Mouse (Mus musculus): ENCODE data around the gene Slc11a1. TPM values are rescaled to one million over a fixed set of nuclear protein-coding genes. Genes with fewer than 3 reads are reported as not detected.

Slc11a1 gene
- polyA plus RNA-seq, 1 experiment = 169 TPM

DNA sequence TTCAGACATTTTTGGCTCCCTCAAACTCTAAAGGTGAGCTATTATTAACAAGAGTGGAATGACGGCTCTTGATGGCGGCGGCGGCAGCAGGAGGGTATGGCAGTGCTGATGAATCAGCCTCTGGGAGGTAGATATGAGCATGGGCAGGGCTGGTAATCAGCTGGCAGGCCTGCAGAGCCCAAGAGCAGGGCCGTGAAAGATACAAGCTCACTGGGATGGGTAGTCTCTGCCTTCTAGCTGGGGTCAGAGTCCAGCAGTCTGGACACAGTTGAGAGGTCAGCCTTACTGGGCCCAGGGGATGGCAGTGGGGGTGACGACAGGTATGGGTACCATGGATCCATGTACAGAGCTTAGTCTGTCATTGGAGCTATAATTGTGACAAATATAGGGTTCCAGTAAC is 58.2 kb downstream of the Slc11a1 start:
- Histone ChIP-seq H3K4me3 (ENCODE audit: extremely low read depth, insufficient read depth, insufficient read length) (no peak overlapping the region), H3K4me1 (ENCODE audit: control insufficient read depth, insufficient read depth, insufficient read length) (no peaks in the 10 kb centered on the region; the same call in 1 of the 2 replicates), H3K27ac (ENCODE audit: insufficient read depth, low read length) (no peak overlapping the region), H3K36me3 (ENCODE audit: control insufficient read depth, insufficient read depth, low read length) (peaks cover 2% of the 10 kb centered on the region; the same call in 1 of the 2 replicates), H3K27me3 (ENCODE audit: control insufficient read depth, insufficient read depth, low read length) (no peaks in the 10 kb centered on the region)
- TF ChIP-seq POLR2A (IDR thresholded peaks at IDR 0.05; ENCODE audit: low read depth, low read length) (no peak), CTCF (IDR thresholded peaks at IDR 0.05; ENCODE audit: extremely low read depth, insufficient read depth, insufficient read length, insufficient replicate concordance) (no peak)
- WGBS = 93% methylated on average over 6 of the region's 6 CpGs
- DNase-seq (ENCODE audit: low read depth in 1 of 2, low spot score in 2 of 2) = no peak

DNA sequence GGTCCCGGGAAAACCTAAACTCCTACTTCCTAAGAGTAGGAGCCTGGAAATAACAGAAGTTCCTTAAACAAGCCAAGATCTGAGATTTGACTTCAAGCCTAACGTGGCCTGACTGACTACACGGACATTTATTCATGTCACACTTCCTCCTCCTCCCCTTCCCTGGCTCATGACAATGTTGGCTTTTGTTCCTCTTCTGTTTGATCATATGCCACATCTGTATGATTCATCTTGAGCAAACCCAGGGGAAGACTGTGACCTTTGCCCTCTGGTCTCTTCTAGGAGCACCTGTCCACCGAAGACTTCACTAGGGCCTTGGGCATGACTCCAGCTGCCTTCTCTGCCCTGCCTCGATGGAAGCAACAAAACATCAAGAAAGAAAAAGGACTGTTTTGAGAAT is 59.6 kb downstream of the Slc11a1 start:
- WGBS = 61% methylated on average over 5 of the region's 5 CpGs
- no peaks in the 10 kb centered on the region for H3K27me3 ChIP-seq (ENCODE audit: control insufficient read depth, insufficient read depth, low read length)
- peaks cover 6% of the 10 kb centered on the region for H3K36me3 ChIP-seq (ENCODE audit: control insufficient read depth, insufficient read depth, low read length)
- H3K4me3 ChIP-seq (ENCODE audit: extremely low read depth, insufficient read depth, insufficient read length) = no peak overlapping the region
- no peak for DNase-seq (ENCODE audit: low read depth in 1 of 2, low spot score in 2 of 2)
- H3K27ac ChIP-seq (ENCODE audit: insufficient read depth, low read length) = no peak overlapping the region
- H3K4me1 ChIP-seq (ENCODE audit: control insufficient read depth, insufficient read depth, insufficient read length) = no peaks in the 10 kb centered on the region; the same call in 1 of the 2 replicates
- no peak for TF ChIP-seq POLR2A (IDR thresholded peaks at IDR 0.05; ENCODE audit: low read depth, low read length)
- TF ChIP-seq CTCF (IDR thresholded peaks at IDR 0.05; ENCODE audit: extremely low read depth, insufficient read depth, insufficient read length, insufficient replicate concordance) = no peak

GRCm38 (mm10) chr1:74435563-74435962 is 60.6 kb downstream of the Slc11a1 start:
- TF ChIP-seq POLR2A (IDR thresholded peaks at IDR 0.05; ENCODE audit: low read depth, low read length) = no peak
- no peak for TF ChIP-seq CTCF (IDR thresholded peaks at IDR 0.05; ENCODE audit: extremely low read depth, insufficient read depth, insufficient read length, insufficient replicate concordance)
- H3K4me1 ChIP-seq (ENCODE audit: control insufficient read depth, insufficient read depth, insufficient read length) = no peaks in the 10 kb centered on the region; the same call in 1 of the 2 replicates
- no peaks in the 10 kb centered on the region for H3K27me3 ChIP-seq (ENCODE audit: control insufficient read depth, insufficient read depth, low read length)
- H3K36me3 ChIP-seq (ENCODE audit: control insufficient read depth, insufficient read depth, low read length) = peaks cover 10% of the 10 kb centered on the region
- 28% methylated on average over 6 of the region's 6 CpGs for WGBS
- peak in 1 of 2 experiments; percentile 25 for DNase-seq (ENCODE audit: low read depth in 1 of 2, low spot score in 2 of 2)
- no peak overlapping the region for H3K27ac ChIP-seq (ENCODE audit: insufficient read depth, low read length)
- H3K4me3 ChIP-seq (ENCODE audit: extremely low read depth, insufficient read depth, insufficient read length) = no peak overlapping the region

Other genes starting within 250 kb of the Slc11a1 start
- 0.41 and 0.67 TPM in 2 replicates for gene Rufy4, start 249.7 kb upstream of the Slc11a1 start, polyA plus RNA-seq (2012; rRNA removed)
- 11.2 and 11.4 TPM in 2 replicates for gene Cxcr2, start 221.2 kb upstream of the Slc11a1 start, polyA plus RNA-seq (2012; rRNA removed)
- gene Cxcr1, start 180.6 kb upstream of the Slc11a1 start, polyA plus RNA-seq (2012; rRNA removed) = 0.18 and 0.27 TPM in 2 replicates
- 186 and 302 TPM in 2 replicates for gene Arpc2, start 139.1 kb upstream of the Slc11a1 start, polyA plus RNA-seq (2012; rRNA removed)
- 0.08 and 0.14 TPM in 2 replicates for gene Gpbar1, start 96.6 kb upstream of the Slc11a1 start, polyA plus RNA-seq (2012; rRNA removed)
- 102 and 119 TPM in 2 replicates for gene Aamp, start 90.5 kb upstream of the Slc11a1 start, polyA plus RNA-seq (2012; rRNA removed)
- gene Pnkd, start 90.3 kb upstream of the Slc11a1 start, polyA plus RNA-seq (2012; rRNA removed) = 27.5 and 33.8 TPM in 2 replicates
- gene Tmbim1, start 69.6 kb upstream of the Slc11a1 start, polyA plus RNA-seq (2012; rRNA removed) = 60.8 and 66.5 TPM in 2 replicates
- gene Catip, start 13.1 kb upstream of the Slc11a1 start, polyA plus RNA-seq (2012; rRNA removed) = 0.31 and 0.51 TPM in 2 replicates
- gene Ctdsp1, start 16.3 kb downstream of the Slc11a1 start, polyA plus RNA-seq (2012; rRNA removed) = 96.1 and 114 TPM in 2 replicates
- gene Vil1, start 34.2 kb downstream of the Slc11a1 start, polyA plus RNA-seq (2012; rRNA removed) = not detected in 2 replicates
- gene Cnot9, start 130.9 kb downstream of the Slc11a1 start, polyA plus RNA-seq (2012; rRNA removed) = 12.6 and 14.8 TPM in 2 replicates
- not detected in 2 replicates for gene Plcd4, start 167.7 kb downstream of the Slc11a1 start, polyA plus RNA-seq (2012; rRNA removed)
- gene Usp37, start 169.1 kb downstream of the Slc11a1 start, polyA plus RNA-seq (2012; rRNA removed) = 2.5 and 2.7 TPM in 2 replicates
- 13.5 and 14.2 TPM in 2 replicates for gene Zfp142, start 213.1 kb downstream of the Slc11a1 start, polyA plus RNA-seq (2012; rRNA removed)
- gene Bcs1l, start 213.1 kb downstream of the Slc11a1 start, polyA plus RNA-seq (2012; rRNA removed) = 7.9 and 9.3 TPM in 2 replicates
- gene Rnf25, start 226.2 kb downstream of the Slc11a1 start, polyA plus RNA-seq (2012; rRNA removed) = 31.4 and 33.5 TPM in 2 replicates
- 0.56 and 0.92 TPM in 2 replicates for gene Stk36, start 226.2 kb downstream of the Slc11a1 start, polyA plus RNA-seq (2012; rRNA removed)

Measured in spleen, adult 2 months (tissue).